Mouse (Mus musculus) spleen, postnatal 10 days (tissue): ENCODE measurements around the gene Olfr1204.

Experiments used
- DNase-seq, 2 experiments: peaks; one replicate each; pipeline ENCODE4 v3.0.0; 2021 to 2022; ENCODE audit warnings: low spot score in 2 of 2

Olfr1204 gene

GRCm38 (mm10) chr2:88848992-88849391 is at the start of gene Olfr1204:
Gene Olfr1204 (plus strand): TSS chr2:88849292.
- DNase-seq, result no peak

GRCm38 (mm10) chr2:88814196-88814595 is 34.9 kb upstream of the Olfr1204 start, which contains the start of gene Olfr1202:
Gene Olfr1202 (plus strand): TSS chr2:88814496.
- DNase-seq, result no peak

GRCm38 (mm10) chr2:88829437-88829836 is 19.7 kb upstream of the Olfr1204 start, which contains the start of gene Olfr1205:
Gene Olfr1205 (plus strand): TSS chr2:88829737.
- DNase-seq, result no peak

- no peak for DNase-seq
Observed at GRCm38 (mm10) chr2:88838477-88838876, 10.6 kb upstream of the Olfr1204 start.

- DNase-seq, result no peak
Observed at GRCm38 (mm10) chr2:88862931-88863330, 13.8 kb downstream of the Olfr1204 start, which contains the start of gene Olfr1206. Gene Olfr1206 (plus strand): TSS chr2:88863231.

- DNase-seq, result no peak
Observed at GRCm38 (mm10) chr2:88902211-88902610, 53.1 kb downstream of the Olfr1204 start, which contains the start of gene Olfr1208. Gene Olfr1208 (minus strand): TSS chr2:88902311.
